8 mouse cellular contexts compared by ENCODE assay signal in the genomic region with DNA sequence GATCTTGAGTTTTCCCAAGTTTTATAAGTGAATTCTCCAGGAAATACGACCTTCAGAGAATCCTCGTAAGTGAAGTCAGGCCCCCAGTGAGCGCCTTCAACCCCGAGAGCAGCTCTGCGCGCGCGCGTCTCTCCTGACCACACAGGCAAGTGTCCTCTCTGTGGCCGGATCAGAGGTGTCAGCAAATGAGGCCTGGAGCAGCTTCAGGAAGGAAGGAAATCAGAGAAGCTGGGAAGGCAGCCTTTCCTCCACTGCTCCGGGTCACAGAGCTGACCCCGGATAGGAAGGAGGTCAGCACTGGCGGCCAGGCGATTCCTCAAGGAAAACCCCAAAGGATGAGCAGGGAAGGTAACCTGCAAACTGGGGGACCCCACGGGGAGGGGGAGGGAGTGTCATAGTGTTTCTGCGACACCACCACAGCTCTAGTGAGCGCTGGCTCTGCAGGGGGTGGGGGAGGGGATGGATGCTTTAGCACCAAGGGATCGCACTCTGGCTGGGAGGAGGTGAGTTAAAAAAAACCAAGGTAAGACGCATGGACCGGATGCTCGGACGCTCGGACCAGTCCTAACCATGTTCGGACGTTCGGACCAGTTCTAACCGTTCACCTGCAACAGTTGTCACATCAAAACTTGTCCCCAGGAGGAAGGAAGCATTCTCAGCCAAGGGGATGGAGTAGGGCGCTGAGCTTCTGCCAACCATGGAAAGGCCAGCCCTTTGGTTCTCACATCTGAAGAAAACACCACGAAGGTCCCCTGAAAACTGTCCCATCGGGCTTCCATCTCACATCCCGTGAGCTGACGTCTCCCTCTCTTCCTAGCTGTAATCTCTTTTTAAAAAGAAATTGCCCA. TPM values are rescaled to one million over a fixed set of nuclear protein-coding genes. Genes with fewer than 3 reads are reported as not detected.
DNase-seq lines count a peak whose midpoint lies in the region; ATAC-seq and TF ChIP-seq lines count a peak whose summit lies in the region.

No protein-coding gene starts in this region.

- peaks cover 6% of the 10 kb centered on the region; the same call in 1 of the 2 replicates for H3K9me3 ChIP-seq in embryonic facial prominence, embryonic 10.5 days
- no peaks in the 10 kb centered on the region; the same call in 1 of the 2 replicates for H3K9me3 ChIP-seq in liver, postnatal 0 days (ENCODE audit: low read length)

- peaks cover 22% of the 10 kb centered on the region for H3K4me1 ChIP-seq in embryonic facial prominence, embryonic 10.5 days
- H3K4me1 ChIP-seq in liver, postnatal 0 days (ENCODE audit: insufficient read depth) = peaks cover 33% of the 10 kb centered on the region

- H3K36me3 ChIP-seq in embryonic facial prominence, embryonic 10.5 days (replicated peaks) = peaks cover 9% of the 10 kb centered on the region
- no peaks in the 10 kb centered on the region for H3K36me3 ChIP-seq in liver, postnatal 0 days (replicated peaks; ENCODE audit: insufficient read depth, low read length)

- H3K9ac ChIP-seq in liver, postnatal 0 days (replicated peaks) = 0 out of 2 replicates have a peak overlapping the region, but pooled peaks have one; percentile 24

- 9% methylated on average over 32 of the region's 32 CpGs for WGBS in embryonic facial prominence, embryonic 10.5 days
- WGBS in liver, postnatal 0 days (ENCODE audit: insufficient replicate concordance) = 30% methylated on average over 32 of the region's 32 CpGs

- H3K27ac ChIP-seq in embryonic facial prominence, embryonic 10.5 days (replicated peaks) = no peak overlapping the region; the same call in 1 of the 2 replicates
- peak overlapping the region; percentile 83 for H3K27ac ChIP-seq in liver, postnatal 0 days (ENCODE audit: low read depth)

- ATAC-seq in liver, postnatal 0 days = no peak

- H3K27me3 ChIP-seq in embryonic facial prominence, embryonic 10.5 days (replicated peaks; ENCODE audit: low read depth, poor library complexity, severe bottlenecking) = peaks cover 5% of the 10 kb centered on the region; the same call in 1 of the 2 replicates
- no peaks in the 10 kb centered on the region for H3K27me3 ChIP-seq in liver, postnatal 0 days (ENCODE audit: insufficient read depth, low read length)

- H3K4me2 ChIP-seq in liver, postnatal 0 days (ENCODE audit: low read depth, low read length) = peak overlapping the region; percentile 48

- DNase-seq in ZHBTc4 (ENCODE audit: low read depth, low spot score) = peak; percentile 56
- peak; percentile 49 for DNase-seq in embryonic facial prominence, embryonic 10.5 days (ENCODE audit: low spot score)
- peak; percentile 34 for DNase-seq in kidney, adult 18-20 months
- DNase-seq in liver, postnatal 0 days = no peak
- DNase-seq in layer of hippocampus, adult 9-11 months = no peak
- no peak for DNase-seq in right cerebral cortex, adult 18-20 months
- no peak for DNase-seq in T-cell, adult 2 months (ENCODE audit: low spot score)
- no peak for DNase-seq in cerebellum, adult 18-20 months

- TF ChIP-seq CTCF in liver, postnatal 0 days (IDR thresholded peaks at IDR 0.05; ENCODE audit: low read depth) = no peak

- no peak for TF ChIP-seq EP300 in liver, postnatal 0 days (IDR thresholded peaks at IDR 0.05; ENCODE audit: low read depth)

- peak overlapping the region; percentile 43 for H3K4me3 ChIP-seq in embryonic facial prominence, embryonic 10.5 days
- H3K4me3 ChIP-seq in liver, postnatal 0 days (ENCODE audit: low read depth, low read length) = peak overlapping the region; percentile 14

RNA-seq across cellular contexts. Expression of a gene that starts 19.3 kb away (rescaled TPM):
- polyA plus RNA-seq in embryonic facial prominence, embryonic 10.5 days (2016; fragmentation: Nextera tagmentation; extraction: Ambion mirVana) = 20.4 and 20.8 TPM in 2 replicates
- polyA plus RNA-seq in liver, postnatal 0 days (2015; fragmentation: Nextera tagmentation; extraction: Ambion mirVana) = 4.0 and 4.8 TPM in 2 replicates

Comparison
In these comparisons a context has a peak if more than half of its experiments do, and no peak if none do; other contexts are left out.
1. DNase-seq: peak in ZHBTc4 (single experiment), embryonic facial prominence, embryonic 10.5 days (single experiment) and kidney, adult 18-20 months (single experiment); none in liver, postnatal 0 days (single experiment), layer of hippocampus, adult 9-11 months (single experiment), right cerebral cortex, adult 18-20 months (single experiment), T-cell, adult 2 months (single experiment) and cerebellum, adult 18-20 months (0 of 2).